Mouse (Mus musculus): ENCODE data around the gene Dscam.

- TF ChIP-seq POLR2A (IDR thresholded peaks at IDR 0.05; ENCODE audit: borderline replicate concordance, control insufficient read depth, low read depth, low read length) = no peak
- TF ChIP-seq CTCF (IDR thresholded peaks at IDR 0.05; ENCODE audit: control insufficient read depth, insufficient read depth, low read length) = no peak
Observed at GRCm38 (mm10) chr16:96700551-96700950, 470.0 kb downstream of the Dscam start.
